Mouse (Mus musculus): ENCODE data around the gene Osmr.

- TF ChIP-seq POLR2A (IDR thresholded peaks at IDR 0.05; ENCODE audit: borderline replicate concordance, control insufficient read depth, low read depth, low read length) (no peak), CTCF (IDR thresholded peaks at IDR 0.05; ENCODE audit: control insufficient read depth, insufficient read depth, low read length) (no peak)
Observed at GRCm38 (mm10) chr15:6903286-6903975, 28.7 kb upstream of the Osmr start.

Data from bone marrow, adult 2 months (tissue).